Mouse (Mus musculus): ENCODE results near the gene Eif2b3. TPM values are rescaled to one million over a fixed set of nuclear protein-coding genes. Genes with fewer than 3 reads are reported as not detected.

The Eif2b3 gene
- polyA plus RNA-seq (2016; fragmentation: Nextera tagmentation; extraction: Ambion mirVana), result 41.0 and 44.1 TPM in 2 replicates

GRCm38 (mm10) chr4:117019206-117020134 lies at the start of gene Eif2b3:
TSS of gene Eif2b3 (plus strand) at chr4:117019402.
- ATAC-seq (ENCODE audit: low FRiP score), result peak; percentile 96
- under 1% methylated on average over 61 of the region's 61 CpGs for WGBS
- Histone ChIP-seq H3K4me3 (replicated peaks) (peak within 1 kb of the TSS; percentile 73), H3K36me3 (replicated peaks) (peaks cover 16% of the 10 kb centered on the region), H3K4me2 (peak within 1 kb of the TSS; percentile 77), H3K27ac (peak within 1 kb of the TSS; percentile 57; the same call in 1 of the 2 replicates), H3K4me1 (peaks cover 12% of the 10 kb centered on the region), H3K9ac (peak within 1 kb of the TSS; percentile 74), H3K9me3 (no peaks in the 10 kb centered on the region), H3K27me3 (no peaks in the 10 kb centered on the region)

GRCm38 (mm10) chr4:116976503-116976902 lies 42.7 kb upstream of the Eif2b3 start:
- H3K27ac ChIP-seq, result no peak overlapping the region
- no peaks in the 10 kb centered on the region for H3K4me1 ChIP-seq
- H3K4me2 ChIP-seq, result no peak overlapping the region
- H3K9me3 ChIP-seq, result no peaks in the 10 kb centered on the region
- peaks cover 64% of the 10 kb centered on the region for H3K36me3 ChIP-seq (replicated peaks)
- H3K9ac ChIP-seq, result no peak overlapping the region
- no peak for ATAC-seq (ENCODE audit: low FRiP score)
- H3K27me3 ChIP-seq, result no peaks in the 10 kb centered on the region
- WGBS, result 76% methylated on average over 2 of the region's 2 CpGs
- no peak overlapping the region for H3K4me3 ChIP-seq (replicated peaks)

GRCm38 (mm10) chr4:116985681-116986080 lies 33.5 kb upstream of the Eif2b3 start:
- no peak for ATAC-seq (ENCODE audit: low FRiP score)
- WGBS, result 94% methylated on average over 7 of the region's 7 CpGs
- peaks cover 63% of the 10 kb centered on the region for H3K36me3 ChIP-seq (replicated peaks)

GRCm38 (mm10) chr4:116986400-116987121 lies 32.6 kb upstream of the Eif2b3 start:
- Histone ChIP-seq H3K4me1 (no peaks in the 10 kb centered on the region), H3K4me3 (replicated peaks) (no peak overlapping the region), H3K4me2 (no peak overlapping the region), H3K27me3 (no peaks in the 10 kb centered on the region), H3K9ac (no peak overlapping the region), H3K27ac (0 out of 2 replicates have a peak overlapping the region, but pooled peaks have one; percentile 13), H3K36me3 (replicated peaks) (peaks cover 55% of the 10 kb centered on the region), H3K9me3 (no peaks in the 10 kb centered on the region)
- WGBS, result 65% methylated on average over 17 of the region's 17 CpGs
- ATAC-seq (ENCODE audit: low FRiP score), result peak; percentile 78

More at GRCm38 (mm10) chr4:116985681-116986080, 33.5 kb upstream of the Eif2b3 start:
- H3K27ac ChIP-seq, result no peak overlapping the region
- H3K27me3 ChIP-seq, result no peaks in the 10 kb centered on the region
- no peaks in the 10 kb centered on the region for H3K4me1 ChIP-seq
- no peak overlapping the region for H3K4me2 ChIP-seq
- H3K4me3 ChIP-seq (replicated peaks), result no peak overlapping the region
- no peaks in the 10 kb centered on the region for H3K9me3 ChIP-seq
- no peak overlapping the region for H3K9ac ChIP-seq

GRCm38 (mm10) chr4:116987122-116987456 lies 32.1 kb upstream of the Eif2b3 start:
- Histone ChIP-seq H3K4me1 (no peaks in the 10 kb centered on the region), H3K9ac (no peak overlapping the region), H3K4me2 (no peak overlapping the region), H3K27ac (no peak overlapping the region), H3K27me3 (no peaks in the 10 kb centered on the region), H3K36me3 (replicated peaks) (peaks cover 51% of the 10 kb centered on the region), H3K9me3 (no peaks in the 10 kb centered on the region), H3K4me3 (replicated peaks) (no peak overlapping the region)
- ATAC-seq (ENCODE audit: low FRiP score), result no peak
- WGBS, result 69% methylated on average over 5 of the region's 5 CpGs

GRCm38 (mm10) chr4:116989731-116990130 lies 29.5 kb upstream of the Eif2b3 start:
- no peak overlapping the region for H3K4me2 ChIP-seq
- H3K4me1 ChIP-seq, result peaks cover 15% of the 10 kb centered on the region
- H3K9ac ChIP-seq, result no peak overlapping the region
- no peaks in the 10 kb centered on the region for H3K9me3 ChIP-seq
- WGBS, result 61% methylated on average over 6 of the region's 6 CpGs
- no peaks in the 10 kb centered on the region for H3K27me3 ChIP-seq
- H3K27ac ChIP-seq, result no peak overlapping the region
- ATAC-seq (ENCODE audit: low FRiP score), result no peak
- peaks cover 45% of the 10 kb centered on the region for H3K36me3 ChIP-seq (replicated peaks)
- H3K4me3 ChIP-seq (replicated peaks), result no peak overlapping the region

GRCm38 (mm10) chr4:116991366-116991765 lies 27.8 kb upstream of the Eif2b3 start:
- Histone ChIP-seq H3K27me3 (peaks cover 3% of the 10 kb centered on the region; the same call in 1 of the 2 replicates), H3K4me3 (replicated peaks) (no peak overlapping the region), H3K36me3 (replicated peaks) (peaks cover 31% of the 10 kb centered on the region), H3K27ac (no peak overlapping the region), H3K4me1 (peaks cover 26% of the 10 kb centered on the region), H3K9ac (no peak overlapping the region), H3K9me3 (no peaks in the 10 kb centered on the region), H3K4me2 (no peak overlapping the region)
- 16% methylated on average over 7 of the region's 7 CpGs for WGBS
- ATAC-seq (ENCODE audit: low FRiP score), result no peak

GRCm38 (mm10) chr4:116993672-116994621 lies 25.3 kb upstream of the Eif2b3 start, which contains the start of gene Urod:
TSS of gene Urod (minus strand) at chr4:116994413.
- H3K27ac ChIP-seq, result peak within 1 kb of the TSS; percentile 85
- peak within 1 kb of the TSS; percentile 99 for H3K4me2 ChIP-seq
- H3K9ac ChIP-seq, result peak within 1 kb of the TSS; percentile 76
- peaks cover 28% of the 10 kb centered on the region for H3K4me1 ChIP-seq
- peak within 1 kb of the TSS; percentile 87 for H3K4me3 ChIP-seq (replicated peaks)
- no peaks in the 10 kb centered on the region for H3K9me3 ChIP-seq
- peak; percentile 92 for ATAC-seq (ENCODE audit: low FRiP score)
- WGBS, result 1% methylated on average over 38 of the region's 38 CpGs
- H3K36me3 ChIP-seq (replicated peaks), result peaks cover 6% of the 10 kb centered on the region; the same call in 1 of the 2 replicates
- peaks cover 8% of the 10 kb centered on the region; the same call in 1 of the 2 replicates for H3K27me3 ChIP-seq

GRCm38 (mm10) chr4:116995131-116995797 lies 23.9 kb upstream of the Eif2b3 start, which contains the start of gene Hectd3:
TSS of gene Hectd3 (plus strand) at chr4:116995317.
- H3K4me3 ChIP-seq (replicated peaks), result peak within 1 kb of the TSS; percentile 87
- H3K27ac ChIP-seq, result peak within 1 kb of the TSS; percentile 85
- ATAC-seq (ENCODE audit: low FRiP score), result peak; percentile 69
- no peaks in the 10 kb centered on the region for H3K9me3 ChIP-seq
- peaks cover 14% of the 10 kb centered on the region; the same call in 1 of the 2 replicates for H3K36me3 ChIP-seq (replicated peaks)
- H3K4me2 ChIP-seq, result peak within 1 kb of the TSS; percentile 99
- peaks cover 28% of the 10 kb centered on the region for H3K4me1 ChIP-seq
- WGBS, result under 1% methylated on average over 58 of the region's 58 CpGs
- peaks cover 8% of the 10 kb centered on the region; the same call in 1 of the 2 replicates for H3K27me3 ChIP-seq
- H3K9ac ChIP-seq, result peak within 1 kb of the TSS; percentile 76

- peaks cover 8% of the 10 kb centered on the region; the same call in 1 of the 2 replicates for H3K27me3 ChIP-seq
- H3K9me3 ChIP-seq, result no peaks in the 10 kb centered on the region
- no peak for ATAC-seq (ENCODE audit: low FRiP score)
- peak overlapping the region; percentile 87 for H3K4me3 ChIP-seq (replicated peaks)
- H3K36me3 ChIP-seq (replicated peaks), result peaks cover 16% of the 10 kb centered on the region; the same call in 1 of the 2 replicates
- peak overlapping the region; percentile 85 for H3K27ac ChIP-seq
- 0% methylated on average over 16 of the region's 16 CpGs for WGBS
- peaks cover 28% of the 10 kb centered on the region for H3K4me1 ChIP-seq
- peak overlapping the region; percentile 99 for H3K4me2 ChIP-seq
- peak overlapping the region; percentile 76 for H3K9ac ChIP-seq
Observed at GRCm38 (mm10) chr4:116995798-116996135, 23.4 kb upstream of the Eif2b3 start.
